Mouse (Mus musculus): ENCODE measurements around the gene Cyfip2.

The Cyfip2 gene

DNA sequence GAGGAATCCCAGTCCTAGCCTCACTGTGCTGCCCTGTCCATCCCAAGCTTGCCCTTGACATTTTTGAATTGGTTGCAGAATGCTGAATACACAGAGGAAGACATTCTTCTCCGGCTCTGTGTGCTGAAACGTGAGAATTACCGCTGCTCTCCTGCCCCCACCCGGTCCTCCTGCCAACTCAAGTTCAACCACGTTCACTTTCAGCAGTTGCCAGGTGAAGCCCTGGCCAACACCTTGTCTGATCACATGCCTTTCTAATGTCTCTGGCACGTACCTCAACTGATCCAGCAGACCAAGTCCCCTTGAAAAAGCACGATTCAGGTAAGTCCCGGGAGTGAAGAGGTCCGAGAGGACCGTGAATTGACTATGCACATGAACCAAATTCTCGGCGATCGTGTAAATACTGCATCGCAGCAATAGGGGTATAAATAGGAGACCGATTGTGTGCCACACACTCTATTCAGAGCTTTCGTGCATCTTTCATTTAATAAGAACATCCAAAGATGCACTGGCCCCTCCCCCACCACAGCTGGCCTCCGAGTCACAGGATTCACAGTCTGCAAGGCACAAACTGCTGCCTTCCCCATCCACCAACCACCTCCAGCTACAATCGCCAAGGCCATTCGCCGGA, 3.4 kb downstream of the Cyfip2 start:
- in situ Hi-C loops (cut with MboI; ENCODE audit: unreplicated experiment in 2 of 2): no loop called here

DNA sequence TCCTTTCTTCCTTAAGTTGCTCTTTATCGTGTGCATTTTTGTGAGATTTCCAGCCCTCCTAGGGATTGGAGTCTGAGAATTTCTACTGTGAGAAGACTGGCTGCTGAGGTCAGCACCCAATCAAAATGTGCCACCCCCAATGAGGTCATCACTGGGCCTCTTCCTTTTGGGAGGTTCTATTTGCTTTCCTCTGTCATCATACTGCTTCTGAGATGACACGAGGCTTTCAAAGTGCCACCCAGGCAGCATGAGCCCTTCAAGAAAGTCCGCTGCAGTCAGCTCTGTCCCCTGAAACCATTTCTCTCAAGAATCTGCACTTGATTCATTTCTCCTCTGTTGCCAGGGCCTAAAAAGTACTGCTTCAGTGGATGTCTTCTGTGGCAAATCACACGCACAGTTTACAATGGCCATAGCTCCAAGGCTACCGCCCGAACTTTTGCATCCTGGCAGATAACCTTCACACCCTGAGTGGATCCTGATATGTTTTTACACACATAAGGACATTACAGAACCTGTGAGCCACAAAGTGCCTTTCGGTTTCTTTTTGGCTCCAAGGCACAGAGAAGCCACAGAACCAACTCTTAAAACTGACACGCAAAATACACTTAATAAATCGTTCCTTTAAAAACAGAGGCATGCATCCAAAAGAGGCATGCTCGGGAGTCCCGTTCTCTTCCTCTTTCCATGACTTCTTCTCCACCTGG, 4.2 kb downstream of the Cyfip2 start:
- in situ Hi-C loops (cut with MboI; ENCODE audit: unreplicated experiment in 2 of 2): no loop called here

DNA sequence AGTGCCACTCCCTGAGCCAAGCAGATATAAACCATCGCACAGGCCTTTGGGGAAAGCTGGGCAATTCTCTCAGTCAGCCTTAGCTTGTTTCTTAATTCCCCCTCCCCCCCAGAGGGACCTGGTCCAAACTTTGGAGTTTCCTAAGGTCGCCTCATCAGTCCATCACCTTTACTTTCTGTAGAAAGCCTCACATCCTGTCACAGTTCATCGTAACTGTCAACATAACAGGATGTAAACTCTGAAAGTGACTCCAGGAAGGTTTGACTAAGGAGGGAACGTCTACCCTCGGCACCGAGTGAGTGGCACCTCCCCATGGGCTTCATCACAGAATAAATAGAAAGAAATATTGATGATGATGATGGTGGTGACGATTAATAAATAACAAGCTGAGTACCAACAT, 4.9 kb downstream of the Cyfip2 start:
- in situ Hi-C loops (cut with MboI; ENCODE audit: unreplicated experiment in 2 of 2): no loop called here

DNA sequence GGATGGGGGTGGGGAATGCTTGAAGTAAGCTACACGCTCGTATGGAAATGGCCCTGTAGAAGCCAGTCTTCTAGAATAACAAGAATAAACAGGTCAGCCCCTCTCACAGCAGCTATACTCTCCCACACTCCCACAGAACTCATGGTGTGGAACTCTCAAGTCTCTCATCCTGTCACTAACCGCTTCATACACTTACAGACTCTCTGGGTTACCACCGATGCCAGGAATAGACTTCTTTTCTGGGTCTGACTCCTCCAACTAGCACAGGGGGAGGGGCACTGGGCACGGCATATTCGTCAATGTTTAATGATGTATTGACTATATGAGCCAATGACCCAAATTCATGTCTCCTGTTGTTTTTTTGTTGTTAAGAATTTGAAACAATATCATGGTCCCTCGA, 5.9 kb downstream of the Cyfip2 start:
- in situ Hi-C loops (cut with MboI; ENCODE audit: unreplicated experiment in 2 of 2): no loop called here

DNA sequence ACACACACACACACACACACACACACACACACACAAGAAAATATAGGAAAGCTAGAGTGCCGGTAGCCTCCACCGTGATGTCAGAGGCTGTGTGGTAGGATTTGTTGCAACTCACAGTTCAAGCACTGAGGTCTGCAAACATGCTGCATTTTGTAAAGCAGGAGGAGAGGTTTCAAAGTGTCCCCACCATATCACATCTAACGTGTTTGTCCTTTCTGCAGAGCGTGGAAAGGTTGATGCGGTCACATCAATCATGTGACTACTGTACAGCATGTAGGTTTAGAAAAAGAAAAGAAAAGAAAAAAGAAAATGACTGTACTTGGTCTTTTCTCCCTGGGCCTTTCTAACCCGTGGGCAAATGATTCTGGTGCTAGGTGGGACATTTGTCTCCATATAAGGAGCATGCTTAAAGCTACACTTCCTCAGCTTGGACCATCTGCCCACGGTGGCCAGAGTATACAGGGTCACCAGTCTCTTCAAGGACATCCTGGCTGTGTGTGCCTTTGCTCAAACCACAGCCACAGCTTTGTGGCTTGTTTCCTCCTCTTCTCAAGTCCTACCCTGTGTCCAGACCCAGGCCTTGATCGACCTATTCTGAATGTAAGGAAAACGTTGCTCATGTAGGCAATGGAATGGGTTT, 6.7 kb downstream of the Cyfip2 start:
- in situ Hi-C loops (cut with MboI; ENCODE audit: unreplicated experiment in 2 of 2): no loop called here

DNA sequence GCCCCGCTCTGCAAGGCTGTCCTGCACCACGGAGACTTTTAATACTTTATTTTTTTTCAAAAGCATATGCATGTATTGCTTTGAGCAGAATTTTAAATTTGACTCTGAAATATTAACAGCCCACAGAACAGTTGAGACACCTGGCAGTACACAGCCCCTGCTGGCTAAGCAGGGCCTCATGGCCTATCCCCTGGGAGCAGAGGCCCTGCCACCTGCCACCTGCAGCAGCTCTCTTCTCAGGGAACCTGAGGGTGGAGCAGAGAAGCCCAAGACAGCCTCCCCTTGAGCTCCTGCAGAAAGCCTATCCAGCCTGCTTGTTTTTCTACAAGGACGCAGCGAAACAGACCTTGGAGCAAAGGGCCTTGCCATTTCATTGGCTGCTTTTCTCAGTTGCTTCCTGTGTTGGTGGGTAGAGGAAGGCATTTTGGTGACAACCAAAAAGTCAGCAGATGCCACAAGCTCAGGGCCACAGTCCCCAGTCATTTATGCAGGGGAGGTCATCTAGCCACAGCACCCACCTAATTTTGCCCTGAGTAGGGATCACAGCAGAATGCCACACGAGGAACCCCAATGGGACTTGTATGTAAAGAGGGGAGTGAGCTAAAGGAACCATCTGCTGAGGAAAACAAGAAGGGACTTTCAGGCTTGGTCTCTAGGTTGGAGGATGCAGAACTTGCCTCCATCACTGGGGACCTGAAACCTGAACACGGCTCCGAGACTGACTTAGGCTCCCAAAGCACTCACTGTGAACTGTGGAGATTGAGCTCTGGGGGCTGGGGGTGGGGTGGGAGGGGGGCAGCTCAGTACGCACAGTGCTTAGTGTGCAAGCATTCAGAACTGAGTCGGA, 7.6 kb downstream of the Cyfip2 start:
- in situ Hi-C loops (cut with MboI; ENCODE audit: unreplicated experiment in 2 of 2): no loop called here

DNA sequence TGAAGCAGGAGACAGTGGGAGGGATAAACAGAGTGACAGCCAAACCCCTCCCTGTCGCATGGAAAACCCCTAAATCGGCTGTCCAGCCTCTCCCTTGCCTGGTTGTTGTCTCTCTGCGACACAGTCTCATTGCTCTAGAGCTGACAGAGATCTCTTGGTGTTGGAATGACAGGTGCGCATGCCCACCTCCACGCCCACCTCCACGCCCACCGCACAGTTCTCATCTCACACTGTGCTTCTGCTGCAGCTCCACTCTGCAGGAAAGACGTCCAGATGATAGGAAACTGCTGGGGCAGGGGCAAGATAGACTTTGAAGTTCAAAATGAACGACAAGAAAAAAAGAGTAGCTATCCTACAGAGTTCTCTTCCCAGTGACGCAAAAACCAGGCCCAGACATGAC, 8.6 kb downstream of the Cyfip2 start:
- in situ Hi-C loops (cut with MboI; ENCODE audit: unreplicated experiment in 2 of 2): no loop called here

DNA sequence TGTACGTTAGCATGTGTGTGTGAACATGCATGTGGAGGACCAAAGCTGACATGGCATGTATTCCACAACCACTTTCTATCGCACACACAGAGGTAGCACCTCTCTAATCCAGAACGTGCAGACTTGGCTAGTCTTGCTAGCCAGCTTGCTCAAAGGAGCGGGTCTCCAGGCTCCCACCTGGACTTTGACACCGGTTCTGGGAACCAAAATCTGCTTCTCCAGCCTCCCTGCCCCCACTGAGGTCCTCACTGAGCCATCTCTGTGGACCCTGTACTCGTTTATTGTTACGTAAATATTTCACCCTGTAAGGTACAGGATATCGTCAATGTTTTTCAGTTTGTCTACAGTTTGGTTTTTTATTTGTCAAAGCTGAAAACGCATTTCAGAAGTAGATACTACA, 10.2 kb downstream of the Cyfip2 start:
- in situ Hi-C loops (cut with MboI; ENCODE audit: unreplicated experiment in 2 of 2): no loop called here

DNA sequence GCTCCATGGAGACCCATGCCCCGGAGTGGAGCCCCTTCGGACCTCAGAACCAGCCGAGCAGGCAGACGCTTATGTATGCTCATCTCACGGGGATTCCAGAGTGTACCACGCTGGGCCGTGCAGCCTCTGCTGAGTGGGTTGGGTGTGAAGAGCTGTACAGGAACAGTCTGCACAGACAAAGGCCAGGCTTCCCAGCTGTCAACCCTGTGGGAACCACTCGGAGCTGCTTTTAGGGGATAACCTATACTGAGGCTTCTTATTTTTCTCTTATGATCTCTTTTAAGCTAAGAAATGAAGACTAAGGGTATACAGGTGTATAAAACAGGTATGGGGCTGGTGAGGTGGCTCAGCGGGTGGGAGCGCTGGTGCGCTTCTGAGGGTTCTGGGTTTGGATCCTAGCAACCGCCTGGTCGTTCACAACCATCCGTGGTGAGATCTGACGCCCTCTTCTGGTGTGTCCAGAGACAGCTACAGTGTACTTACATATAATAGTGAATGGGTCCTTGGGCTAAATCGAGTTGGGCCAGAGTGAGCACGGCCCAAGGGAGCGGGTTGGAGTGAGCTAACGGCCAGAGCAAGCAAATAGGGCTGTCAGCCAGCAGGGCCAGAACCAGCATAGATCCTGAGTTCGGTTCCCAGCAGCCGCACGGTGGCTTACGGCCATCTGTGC, 10.9 kb downstream of the Cyfip2 start:
- in situ Hi-C loops (cut with MboI; ENCODE audit: unreplicated experiment in 2 of 2): no loop called here

DNA sequence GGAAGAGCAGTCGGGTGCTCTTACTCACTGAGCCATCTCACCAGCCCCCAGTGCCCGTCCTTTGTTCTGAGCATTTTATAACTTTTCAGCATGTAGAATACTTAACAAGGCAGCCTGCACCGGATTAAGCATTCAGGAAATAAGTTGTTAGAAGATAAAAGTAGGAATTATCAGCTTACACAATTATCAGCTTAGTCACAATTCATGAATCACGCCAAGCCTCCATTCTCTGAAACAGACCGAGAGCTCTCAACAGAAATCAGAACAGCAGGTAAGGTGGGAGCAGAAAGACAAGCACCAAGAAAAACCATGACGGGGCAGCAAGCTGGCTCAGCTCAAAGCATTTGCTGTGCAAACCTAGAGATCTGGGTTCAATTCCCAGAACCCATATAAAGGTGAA, 12.8 kb downstream of the Cyfip2 start:
- in situ Hi-C loops (cut with MboI; ENCODE audit: unreplicated experiment in 2 of 2): no loop called here

DNA sequence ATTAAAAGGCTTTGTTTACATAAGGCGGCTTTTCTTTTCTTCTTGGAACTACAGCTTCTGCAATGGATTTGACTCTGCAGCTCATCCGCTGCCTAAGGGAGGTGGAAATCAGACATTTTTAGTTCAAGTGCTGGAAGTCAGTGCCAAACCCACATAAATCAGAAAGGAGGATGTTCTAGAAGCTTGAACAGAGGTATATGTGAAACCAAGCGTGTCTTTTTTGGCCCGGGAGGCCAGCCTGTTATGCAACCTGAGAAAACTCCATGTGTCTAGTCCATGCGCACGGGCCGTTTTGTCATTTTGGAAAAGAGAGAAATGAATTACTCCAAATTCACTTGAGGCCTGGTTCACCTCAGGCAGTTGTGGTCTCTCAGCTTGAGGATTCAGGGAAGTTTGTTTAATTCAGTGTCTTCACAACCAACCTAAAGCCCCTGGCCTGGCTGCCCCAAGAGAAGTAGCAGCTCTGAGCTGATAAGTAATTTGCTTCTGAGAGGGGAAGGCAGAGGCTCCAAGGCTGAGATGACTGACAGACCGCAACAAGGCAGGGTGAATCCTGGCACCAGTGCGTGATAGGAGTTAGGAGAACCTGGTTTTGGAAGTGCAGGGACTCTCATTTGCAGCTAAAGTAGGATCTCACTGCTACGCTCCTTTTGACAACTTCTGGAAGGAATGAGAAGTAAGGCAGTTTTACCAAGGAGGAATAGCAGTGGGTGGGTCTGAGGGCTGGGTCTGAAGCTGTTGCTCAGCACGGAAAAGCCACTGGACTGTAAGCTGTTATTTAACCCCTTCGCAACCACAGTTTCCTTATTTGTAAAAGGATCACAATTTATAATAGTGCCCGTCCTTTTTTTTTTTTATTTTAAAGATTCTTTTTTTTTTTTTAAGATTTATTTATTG, 13.5 kb downstream of the Cyfip2 start:
- in situ Hi-C loops (cut with MboI; ENCODE audit: unreplicated experiment in 2 of 2): no loop called here

DNA sequence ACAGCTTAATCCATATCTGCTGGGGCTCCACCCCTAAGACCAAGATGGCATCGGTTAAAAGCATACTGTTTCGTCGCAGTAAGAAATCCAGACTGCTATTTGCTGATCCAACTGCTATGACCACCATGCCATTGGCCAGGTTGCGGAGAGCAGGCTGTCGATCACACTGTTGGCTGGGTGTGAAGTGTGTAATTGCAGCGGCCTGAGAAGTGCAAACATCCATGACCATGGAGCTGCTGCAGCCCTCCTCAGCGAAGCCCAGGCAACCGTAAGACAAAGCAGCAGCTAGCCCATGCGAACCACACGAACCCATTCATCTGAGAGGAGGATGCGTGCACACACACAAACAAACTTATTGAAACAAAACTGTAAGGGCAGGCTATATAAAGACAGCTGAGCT, 18.3 kb downstream of the Cyfip2 start:
- in situ Hi-C loops (cut with MboI; ENCODE audit: unreplicated experiment in 2 of 2): no loop called here

DNA sequence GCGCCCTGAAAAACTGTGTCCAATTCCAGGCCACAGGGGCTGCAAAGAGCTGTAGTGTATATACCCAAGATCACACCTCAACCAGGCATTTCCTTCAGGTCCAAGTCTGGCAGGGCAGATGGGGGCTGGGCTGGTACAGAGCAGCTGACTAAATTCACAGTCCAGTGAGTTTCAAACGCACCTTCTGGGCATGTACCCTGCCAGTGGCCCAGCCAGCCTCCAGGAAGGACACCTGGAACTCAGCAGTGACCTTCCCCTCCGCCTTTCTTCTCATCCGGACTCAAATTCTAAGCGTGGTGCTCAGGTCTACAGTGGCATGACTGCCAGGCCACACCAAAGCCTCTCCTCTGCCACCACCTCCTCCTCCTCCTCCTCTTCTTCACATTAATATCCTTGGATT, 19.2 kb downstream of the Cyfip2 start:
- in situ Hi-C loops (cut with MboI; ENCODE audit: unreplicated experiment in 2 of 2): no loop called here

DNA sequence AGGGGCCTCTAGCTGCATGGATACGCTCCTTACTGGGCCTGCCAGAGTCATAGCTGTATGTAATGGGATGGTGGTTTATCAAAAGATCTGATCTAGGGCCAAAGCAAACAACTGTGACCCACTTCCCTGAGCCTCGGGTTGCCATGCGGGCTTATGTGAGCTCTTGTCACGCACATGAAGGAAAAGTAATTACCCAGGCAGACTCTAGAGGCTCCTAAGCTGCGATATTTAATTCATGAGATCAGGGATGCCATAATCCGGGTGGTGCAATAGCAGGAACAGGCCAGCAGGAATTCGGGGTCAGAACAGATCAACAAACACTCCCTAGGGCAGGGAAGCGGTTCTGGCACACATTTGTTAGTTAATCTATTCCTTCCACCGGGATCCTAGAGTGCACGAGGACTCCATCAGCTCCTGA, 21.7 kb downstream of the Cyfip2 start:
- in situ Hi-C loops (cut with MboI; ENCODE audit: unreplicated experiment in 2 of 2): no loop called here

DNA sequence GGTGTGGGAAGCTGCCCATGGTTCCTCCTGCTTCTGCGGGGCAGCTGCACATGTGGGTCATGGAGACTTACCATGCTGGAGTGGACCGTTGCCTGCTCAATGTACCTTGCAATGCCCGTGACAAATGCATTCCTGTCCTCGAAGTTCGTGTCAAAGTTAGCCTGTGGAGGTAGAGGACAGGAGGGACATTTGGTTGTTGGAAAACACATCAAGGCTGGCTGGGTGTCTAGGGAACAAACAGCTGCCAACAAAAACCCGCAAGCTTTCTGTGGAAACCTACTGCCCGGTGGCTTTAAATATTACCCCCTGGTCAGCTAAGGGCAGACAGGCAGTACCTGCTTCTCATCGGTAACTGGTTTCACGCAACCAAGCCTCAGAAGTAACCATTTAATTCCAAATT, 23.1 kb downstream of the Cyfip2 start:
- in situ Hi-C loops (cut with MboI; ENCODE audit: unreplicated experiment in 2 of 2): no loop called here

DNA sequence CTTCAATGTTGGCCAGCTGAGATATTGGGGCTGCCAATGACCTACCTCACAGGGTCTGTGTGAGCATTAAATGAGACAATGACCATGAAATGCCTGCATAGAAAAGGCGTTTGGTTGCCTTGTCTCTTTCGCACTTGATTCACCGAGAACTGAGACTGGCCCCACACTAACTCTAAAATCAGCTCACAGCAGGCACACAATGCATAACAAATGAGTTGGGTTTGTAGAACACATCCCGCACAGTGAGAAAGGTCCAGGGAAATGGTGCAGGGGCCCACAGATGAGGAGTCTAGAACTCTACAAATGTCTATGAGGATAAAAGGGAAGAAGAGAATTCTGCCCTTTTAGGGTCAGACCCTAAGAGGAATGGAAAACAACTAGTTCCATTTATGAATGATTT, 23.6 kb downstream of the Cyfip2 start:
- in situ Hi-C loops (cut with MboI; ENCODE audit: unreplicated experiment in 2 of 2): no loop called here

DNA sequence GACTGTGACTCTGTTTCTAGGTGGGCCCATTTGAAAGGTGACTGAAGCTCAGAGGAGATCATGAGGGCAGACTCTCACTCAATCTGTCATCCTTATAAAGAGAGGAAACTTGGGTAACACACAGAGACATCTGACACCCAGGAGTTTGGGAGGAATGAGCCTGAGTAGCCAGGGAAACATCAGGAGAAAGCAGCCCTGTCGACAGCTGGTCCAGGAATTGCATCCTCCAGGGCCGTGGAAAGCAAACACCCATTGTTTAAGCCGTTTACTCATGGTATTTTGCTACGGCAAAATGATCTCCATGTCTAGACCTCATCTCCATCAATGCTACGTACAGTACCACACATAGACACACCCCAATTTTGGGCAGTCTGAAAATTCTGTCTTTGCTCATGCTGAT, 24.6 kb downstream of the Cyfip2 start:
- in situ Hi-C loops (cut with MboI; ENCODE audit: unreplicated experiment in 2 of 2): no loop called here

DNA sequence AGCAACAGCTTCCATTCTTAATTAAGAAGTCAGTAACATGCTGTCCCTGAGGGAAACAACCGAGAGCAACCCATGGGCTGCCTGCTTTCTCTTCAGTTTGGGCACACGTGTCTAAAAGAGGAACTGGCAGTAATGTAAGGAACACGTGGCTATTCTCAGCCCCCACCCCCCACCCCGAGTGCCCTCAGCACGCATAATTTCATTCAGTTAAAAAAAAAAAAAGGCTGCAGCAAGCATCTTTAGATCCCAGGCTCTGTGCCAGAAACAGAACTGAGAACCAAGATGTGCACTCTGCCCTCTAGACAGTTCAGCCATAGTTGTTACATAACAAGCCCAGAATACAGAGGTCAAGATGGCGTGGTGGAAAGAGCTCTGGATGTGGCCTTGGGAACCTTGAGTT, 25.9 kb downstream of the Cyfip2 start:
- in situ Hi-C loops (cut with MboI; ENCODE audit: unreplicated experiment in 2 of 2): no loop called here

DNA sequence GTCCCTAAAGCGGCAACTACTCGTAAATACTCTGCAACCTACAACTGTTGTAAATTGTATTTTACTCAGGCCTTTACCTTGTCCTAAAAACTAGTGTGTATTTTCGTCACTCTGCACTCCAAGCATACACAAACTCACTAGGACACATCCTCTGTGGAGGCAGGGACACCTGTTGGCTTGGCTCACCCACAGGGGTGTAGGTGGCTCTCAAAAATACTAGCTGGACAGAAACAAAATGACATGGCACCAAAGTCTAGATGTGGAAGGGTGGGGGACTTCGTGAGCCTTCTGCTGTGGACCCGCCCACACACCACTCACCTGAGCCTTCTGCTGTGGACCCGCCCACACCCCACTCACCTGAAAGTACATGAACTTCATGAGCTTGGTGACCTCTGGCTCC, 28.9 kb downstream of the Cyfip2 start:
- in situ Hi-C loops (cut with MboI; ENCODE audit: unreplicated experiment in 2 of 2): no loop called here

DNA sequence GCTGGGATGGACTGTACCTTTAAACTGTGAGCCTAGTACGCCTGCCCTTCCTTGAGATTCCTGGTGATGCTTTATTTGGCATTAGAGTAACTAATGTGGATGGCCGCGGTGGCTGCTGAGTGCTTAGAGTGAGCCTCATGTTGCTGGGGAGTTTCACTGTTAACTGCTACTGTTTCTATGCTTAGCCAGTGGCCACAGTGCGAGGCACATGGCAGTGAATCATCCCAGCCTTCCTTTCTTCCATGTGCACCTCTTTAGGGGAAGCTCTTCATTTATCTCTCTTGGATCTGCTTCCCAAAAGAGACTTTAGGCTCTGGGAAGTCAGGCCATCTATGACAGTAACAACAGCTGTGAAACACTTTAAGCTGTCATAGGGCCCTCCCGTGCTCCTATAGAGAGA, 30.0 kb downstream of the Cyfip2 start:
- in situ Hi-C loops (cut with MboI; ENCODE audit: unreplicated experiment in 2 of 2): no loop called here

Data from v-Abl transformed pro-B cells (cell line).